Mouse (Mus musculus) testis, postnatal 10 days (tissue): ENCODE data around the gene Hepacam.

Experiments used
- DNase-seq: peaks from one replicate; pipeline ENCODE4 v3.0.0; 2021; ENCODE audit warnings: low spot score

The Hepacam gene

DNA sequence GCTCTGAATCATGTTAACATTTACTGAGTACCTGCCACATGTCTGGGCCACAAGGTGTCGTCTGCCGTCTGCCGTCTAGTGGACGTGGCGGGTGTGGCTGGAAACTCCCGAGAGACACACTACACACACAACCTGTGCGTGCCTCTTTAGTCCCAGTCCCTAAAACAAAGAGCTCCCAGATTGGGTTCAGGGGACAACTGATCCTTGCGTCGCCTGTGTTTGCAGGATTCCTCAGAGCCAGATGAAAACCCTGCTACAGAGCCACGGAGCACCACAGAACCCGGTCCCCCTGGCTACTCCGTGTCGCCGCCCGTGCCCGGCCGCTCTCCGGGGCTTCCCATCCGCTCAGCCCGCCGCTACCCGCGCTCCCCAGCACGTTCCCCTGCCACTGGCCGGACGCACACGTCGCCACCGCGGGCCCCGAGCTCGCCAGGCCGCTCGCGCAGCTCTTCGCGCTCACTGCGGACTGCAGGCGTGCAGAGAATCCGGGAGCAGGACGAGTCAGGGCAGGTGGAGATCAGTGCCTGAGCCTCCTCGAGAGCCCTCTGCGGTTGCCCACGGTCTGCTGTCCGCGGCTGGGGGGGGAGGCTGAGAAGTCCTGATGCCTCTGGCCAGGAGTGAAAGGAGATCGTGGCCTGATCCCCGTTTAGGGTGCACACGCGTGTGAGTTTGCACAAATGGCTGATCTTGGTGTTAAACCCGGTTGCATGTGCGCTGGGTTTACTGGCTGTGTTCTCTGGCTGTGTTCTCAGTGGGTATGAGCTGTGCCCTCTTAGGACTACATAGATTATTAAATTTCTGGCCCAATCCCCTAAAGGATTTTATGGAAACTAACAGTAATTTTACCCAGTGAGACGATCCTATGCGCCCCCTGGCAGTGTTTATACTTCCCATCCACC is 17.4 kb downstream of the Hepacam start:
- peak; percentile 63 for DNase-seq

DNA sequence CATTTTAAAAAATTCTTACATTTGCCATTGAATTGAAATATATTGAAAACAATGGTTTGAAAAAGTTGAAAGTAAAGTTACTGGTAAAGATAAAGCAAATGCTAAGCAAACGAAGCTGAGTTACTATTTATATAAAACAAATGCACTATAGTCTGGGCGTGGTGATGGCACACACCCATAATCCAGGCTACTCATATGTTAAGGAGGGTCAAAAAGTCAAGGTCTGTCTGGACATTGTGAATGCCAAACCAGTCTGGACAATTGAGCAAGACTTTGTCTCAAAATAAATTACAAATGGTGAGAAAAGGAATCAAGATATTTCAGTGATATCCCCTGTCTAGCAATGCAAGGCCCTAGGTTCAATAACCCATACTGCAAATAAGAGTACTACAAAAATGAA is 23.7 kb downstream of the Hepacam start:
- DNase-seq = no peak

DNA sequence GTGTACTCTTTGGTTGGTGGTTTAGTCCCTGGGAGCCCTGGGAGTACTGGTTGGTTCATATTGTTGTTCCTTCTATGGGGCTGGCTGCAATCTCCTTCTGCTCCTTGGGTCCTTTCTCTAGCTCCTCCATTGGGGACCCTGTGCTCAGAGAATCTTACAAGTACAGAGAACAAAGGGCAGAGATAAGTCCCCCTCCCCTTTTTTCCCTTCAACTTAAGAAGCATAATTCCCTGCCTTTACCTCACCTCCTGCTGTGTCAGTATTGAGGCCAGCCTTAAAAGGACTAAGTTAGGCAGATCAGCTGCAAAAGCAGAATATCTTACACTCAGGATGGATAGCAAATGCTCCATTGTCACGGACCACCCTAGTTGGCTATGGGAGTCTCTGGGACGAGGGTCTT is 24.9 kb downstream of the Hepacam start:
- no peak for DNase-seq

DNA sequence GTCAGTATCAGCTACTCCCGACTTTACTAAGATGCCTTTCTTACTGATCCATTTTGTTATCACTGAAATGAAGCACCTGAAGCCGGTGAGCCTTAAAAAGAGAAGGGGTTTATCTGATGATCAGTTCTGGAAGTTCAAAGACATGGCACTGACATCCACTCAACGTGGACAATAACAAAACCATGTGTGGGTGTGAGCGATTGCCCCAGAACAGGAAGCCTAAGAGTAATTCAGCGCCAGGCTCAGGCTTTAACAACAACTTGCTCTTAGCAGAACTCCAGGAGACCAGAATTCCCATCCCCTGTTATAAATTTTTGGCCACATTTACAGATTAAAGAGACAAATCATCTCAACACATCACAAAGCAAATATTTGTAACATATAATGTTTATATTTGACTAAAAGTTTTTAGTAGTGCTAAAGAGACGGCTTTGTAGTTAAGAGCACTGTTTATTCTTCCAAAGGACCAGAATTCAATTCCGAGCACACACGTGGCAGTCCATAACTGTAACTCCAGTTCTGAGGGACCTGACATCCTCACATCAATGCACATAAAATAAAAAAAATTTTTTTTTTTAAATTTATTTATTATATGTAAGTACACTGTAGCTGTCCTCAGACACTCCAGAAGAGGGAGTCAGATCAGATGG is 26.5 kb downstream of the Hepacam start:
- DNase-seq = no peak

DNA sequence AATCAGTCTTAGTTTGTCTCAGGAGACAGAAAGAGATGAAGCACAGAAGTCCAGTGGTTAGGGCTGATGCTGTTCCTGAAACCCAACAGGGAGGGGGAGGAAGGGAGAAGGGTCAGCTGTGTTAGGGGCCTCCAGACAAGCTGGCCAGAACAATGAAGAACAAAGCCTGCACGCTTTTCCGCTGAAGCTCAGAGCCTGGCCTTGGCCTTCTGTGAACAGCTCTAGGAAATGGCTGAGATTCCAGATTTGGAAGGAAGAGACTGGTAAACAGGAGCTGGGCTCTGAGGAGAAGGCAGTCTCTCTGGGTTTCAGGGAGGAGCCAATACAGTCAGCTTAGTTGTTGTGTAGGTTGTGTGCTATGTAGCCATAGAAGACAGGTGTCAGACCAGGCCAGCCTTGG is 33.4 kb downstream of the Hepacam start:
- DNase-seq = no peak

DNA sequence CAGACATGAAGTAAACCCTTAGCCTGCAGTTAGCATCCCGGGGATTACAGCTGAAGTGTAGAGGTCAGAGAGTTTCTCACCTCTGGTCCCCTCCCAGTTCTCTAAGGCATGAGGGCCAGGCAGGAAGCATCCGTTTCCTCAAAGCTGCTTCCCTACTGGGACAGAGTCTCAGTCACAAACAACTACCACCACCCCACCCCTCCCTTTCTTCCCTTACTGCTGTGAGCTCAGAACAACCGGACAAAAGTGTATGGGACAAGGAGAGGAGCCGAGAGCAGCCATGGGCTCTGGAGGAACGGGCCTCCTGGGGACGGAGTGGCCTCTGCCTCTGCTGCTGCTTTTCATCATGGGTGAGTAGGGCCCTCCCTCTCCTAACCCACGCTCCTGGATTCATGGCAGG is 34.7 kb downstream of the Hepacam start, which contains the start of gene Robo4:
Gene Robo4, plus strand, starts transcription at position 96 of the 400 bp plus-strand sequence.
- no peak for DNase-seq

DNA sequence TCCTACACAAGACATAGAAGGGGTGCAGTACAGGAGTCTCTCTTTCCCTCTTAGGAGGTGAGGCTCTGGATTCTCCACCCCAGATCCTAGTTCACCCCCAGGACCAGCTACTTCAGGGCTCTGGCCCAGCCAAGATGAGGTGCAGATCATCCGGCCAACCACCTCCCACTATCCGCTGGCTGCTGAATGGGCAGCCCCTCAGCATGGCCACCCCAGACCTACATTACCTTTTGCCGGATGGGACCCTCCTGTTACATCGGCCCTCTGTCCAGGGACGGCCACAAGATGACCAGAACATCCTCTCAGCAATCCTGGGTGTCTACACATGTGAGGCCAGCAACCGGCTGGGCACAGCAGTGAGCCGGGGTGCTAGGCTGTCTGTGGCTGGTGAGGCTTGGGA is 35.4 kb downstream of the Hepacam start:
- no peak for DNase-seq

DNA sequence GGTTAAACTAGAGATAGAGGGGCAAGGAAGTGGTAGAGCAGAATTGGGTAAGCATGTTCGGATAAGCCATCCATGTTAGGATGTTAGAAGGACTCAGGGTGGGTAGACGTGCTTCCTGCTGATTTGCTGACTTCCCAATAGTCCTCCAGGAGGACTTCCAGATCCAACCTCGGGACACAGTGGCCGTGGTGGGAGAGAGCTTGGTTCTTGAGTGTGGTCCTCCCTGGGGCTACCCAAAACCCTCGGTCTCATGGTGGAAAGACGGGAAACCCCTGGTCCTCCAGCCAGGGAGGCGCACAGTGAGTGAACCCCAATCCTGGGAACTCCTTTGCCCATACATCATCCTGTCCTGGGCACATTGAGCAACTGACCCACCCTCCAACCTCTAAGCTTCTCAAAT is 35.9 kb downstream of the Hepacam start:
- DNase-seq = no peak

DNA sequence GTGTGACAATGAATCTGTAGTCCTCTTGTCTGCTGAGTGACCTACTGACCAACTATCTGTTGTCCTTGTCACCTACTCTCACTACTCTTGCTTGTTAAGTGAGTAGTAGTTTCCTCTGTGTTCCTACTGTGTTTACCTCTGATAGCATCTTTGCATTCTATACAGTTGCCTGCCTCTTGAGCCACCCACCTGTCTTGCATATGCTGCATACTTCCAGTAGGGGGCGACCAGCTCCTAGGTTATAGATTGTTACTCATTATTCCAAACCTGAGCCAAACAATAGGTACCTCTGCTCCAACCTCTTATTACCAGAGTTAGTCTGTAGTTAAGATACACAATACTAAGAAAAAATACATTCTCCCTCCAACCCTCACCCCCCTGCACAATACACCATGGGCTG is 39.2 kb downstream of the Hepacam start:
- DNase-seq = no peak

DNA sequence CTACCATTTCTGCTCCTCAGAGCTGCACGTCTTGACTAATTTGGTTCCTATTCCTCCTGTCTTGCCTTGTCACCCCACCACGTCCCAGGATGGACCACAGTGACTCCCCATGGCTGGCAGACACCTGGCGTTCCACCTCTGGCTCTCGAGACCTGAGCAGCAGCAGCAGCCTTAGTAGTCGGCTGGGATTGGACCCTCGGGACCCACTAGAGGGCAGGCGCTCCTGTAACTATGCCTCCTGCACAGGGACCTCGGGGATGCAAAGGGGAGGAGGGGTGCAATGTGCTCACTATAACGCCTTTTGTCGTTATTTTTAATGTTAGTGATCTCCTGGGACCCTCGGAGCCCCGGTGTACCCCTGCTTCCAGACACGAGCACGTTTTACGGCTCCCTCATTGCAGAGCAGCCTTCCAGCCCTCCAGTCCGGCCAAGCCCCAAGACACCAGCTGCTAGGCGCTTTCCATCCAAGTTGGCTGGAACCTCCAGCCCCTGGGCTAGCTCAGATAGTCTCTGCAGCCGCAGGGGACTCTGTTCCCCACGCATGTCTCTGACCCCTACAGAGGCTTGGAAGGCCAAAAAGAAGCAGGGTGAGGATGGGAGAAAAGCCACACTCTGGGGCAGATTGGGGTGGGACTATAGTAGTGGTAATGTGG is 40.8 kb downstream of the Hepacam start:
- DNase-seq = no peak

DNA sequence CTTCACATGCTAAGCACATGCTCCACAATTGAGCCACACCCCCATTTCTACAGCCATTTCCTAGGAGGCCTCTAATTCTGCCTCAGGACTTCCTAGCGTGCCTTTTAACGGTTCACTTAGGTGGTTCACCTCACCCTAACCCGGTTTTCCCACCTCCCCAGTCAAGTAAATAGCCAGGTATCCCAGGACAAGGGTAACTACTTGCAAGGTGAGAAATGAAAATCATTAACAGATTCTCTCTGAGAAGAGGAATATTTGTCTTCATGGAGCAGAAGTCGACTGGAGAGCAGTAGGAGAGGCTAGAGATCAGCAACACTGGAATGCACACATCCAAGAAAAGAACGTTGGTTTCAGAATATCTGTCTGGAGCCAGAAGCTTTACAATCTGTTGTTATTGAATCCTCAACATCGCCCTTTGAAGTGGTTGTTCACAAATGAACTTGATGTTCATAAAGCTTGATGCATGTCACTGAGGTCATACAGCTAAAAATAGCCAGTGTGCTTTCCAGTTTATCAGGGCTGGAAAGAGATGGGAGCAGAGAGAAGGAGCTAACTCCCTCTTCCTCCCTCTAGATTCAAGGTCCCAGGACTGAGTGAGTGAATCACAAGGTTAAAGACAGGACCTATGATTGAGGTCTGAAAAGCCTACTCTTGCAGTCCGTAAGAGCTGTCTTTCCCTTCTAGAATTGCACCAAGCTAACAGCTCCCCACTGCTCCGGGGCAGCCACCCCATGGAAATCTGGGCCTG is 42.7 kb downstream of the Hepacam start:
- no peak for DNase-seq

DNA sequence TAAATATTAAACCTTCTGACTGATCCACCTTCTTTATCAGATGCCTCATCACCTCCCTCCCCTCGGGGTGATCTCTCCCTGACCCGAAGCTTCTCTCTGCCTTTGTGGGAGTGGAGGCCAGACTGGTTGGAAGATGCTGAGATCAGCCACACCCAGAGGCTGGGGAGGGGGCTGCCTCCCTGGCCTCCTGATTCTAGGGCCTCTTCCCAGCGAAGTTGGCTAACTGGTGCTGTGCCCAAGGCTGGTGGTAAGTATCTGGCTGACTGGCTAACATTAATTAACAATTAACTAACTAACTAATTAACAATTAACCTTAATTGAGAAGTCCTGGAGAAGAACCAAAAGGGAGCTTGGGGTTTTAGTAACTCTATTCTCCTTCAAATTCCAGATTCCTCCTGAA is 45.8 kb downstream of the Hepacam start:
- DNase-seq = no peak

DNA sequence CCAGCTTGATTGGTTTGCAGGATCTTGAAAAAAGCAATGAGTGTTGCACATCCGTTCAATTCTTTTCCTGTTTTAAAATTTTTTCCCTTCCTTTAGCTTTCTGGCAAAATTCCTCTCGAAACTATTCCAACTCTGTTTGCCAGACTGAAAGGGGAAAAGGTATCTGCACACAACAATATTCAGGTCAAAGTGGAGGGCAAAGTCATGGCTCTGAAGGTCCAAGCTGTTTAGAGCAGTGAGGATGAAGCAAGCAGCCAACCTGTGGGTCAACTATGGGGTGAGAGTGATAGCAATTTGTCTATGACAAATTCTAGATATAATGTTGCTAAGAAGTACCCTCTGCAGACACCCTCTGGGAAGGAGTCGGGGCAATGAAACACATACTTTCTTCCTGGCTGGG is 47.5 kb downstream of the Hepacam start:
- no peak for DNase-seq

DNA sequence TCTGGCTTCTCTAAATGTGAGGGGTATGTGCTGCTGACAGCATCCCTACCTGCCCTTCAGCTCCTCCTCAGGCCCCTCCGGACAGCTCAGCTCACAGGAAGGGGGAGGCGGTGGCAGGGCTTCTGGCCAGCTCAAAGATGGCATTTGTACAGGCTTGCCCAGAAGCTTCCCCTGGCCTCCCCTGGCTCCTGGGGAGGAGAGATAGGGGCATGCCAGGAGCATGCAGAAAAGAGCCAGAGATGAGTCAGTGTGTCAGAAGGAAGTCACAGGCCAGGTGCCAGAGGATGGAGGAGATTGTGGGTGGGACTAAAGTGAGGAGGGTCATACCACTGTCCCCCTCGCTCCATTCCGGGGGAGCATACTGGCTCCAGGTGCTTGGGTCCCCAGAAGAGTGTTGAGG is 51.6 kb downstream of the Hepacam start:
- no peak for DNase-seq

DNA sequence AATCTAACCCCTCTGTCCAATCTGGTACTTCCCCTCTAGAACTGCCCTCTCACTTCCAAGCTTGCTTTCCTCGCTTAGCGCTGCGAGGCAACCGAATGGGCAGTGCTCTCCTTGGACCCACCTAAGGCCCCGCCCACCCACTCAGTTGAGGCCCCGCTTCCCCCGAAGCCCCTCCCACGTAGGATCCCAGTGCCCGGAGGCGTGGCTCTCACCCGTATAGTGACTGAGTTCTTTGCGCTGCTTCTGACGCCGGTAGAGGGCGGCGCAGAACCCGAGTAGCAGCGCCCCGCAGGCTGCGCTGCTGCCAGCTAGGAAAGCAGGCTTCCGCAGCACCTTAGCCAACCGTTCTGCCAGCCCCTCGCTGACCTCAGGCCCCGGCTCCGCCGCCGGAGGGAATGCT is 53.5 kb downstream of the Hepacam start:
- peak; percentile 91 for DNase-seq

DNA sequence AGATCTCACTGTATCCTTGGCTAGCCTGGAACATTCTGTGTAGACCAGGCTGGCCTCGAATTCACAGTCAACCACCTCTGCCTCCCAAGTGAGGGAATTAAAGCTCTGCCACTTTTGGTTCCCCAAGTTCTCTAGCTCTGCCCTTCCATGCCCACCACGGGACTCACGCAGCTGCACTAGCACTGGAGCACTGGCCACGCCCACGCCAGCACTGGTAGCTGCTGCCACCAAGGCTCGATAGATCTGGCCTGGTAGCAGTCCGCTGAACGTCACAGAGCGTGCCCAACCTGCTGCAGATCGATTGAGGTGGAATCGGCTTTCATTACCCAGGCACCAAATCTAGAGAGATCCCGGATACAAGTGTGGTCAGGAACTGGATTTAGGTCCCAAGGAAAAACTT is 54.1 kb downstream of the Hepacam start:
- DNase-seq = peak; percentile 66

DNA sequence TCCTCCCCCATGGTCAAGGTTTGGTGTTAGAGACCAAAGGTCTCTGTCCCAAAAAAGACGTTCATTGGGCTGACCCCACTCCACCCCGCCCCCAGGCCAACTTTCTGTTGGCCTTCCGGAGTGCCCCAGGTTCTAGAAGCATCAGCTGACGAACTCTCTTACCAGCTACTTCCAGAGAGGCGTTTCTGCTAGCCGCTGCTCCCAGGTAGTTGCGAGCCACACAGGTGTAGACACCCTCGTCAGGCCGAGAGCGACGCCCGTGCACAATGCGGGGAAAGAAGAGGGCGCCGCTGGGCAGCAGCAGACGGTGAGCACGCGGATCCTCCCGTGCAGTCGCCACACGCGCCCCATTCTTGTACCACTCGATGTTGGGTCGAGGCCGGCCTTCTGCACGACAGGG is 62.2 kb downstream of the Hepacam start:
- peak; percentile 42 for DNase-seq

DNA sequence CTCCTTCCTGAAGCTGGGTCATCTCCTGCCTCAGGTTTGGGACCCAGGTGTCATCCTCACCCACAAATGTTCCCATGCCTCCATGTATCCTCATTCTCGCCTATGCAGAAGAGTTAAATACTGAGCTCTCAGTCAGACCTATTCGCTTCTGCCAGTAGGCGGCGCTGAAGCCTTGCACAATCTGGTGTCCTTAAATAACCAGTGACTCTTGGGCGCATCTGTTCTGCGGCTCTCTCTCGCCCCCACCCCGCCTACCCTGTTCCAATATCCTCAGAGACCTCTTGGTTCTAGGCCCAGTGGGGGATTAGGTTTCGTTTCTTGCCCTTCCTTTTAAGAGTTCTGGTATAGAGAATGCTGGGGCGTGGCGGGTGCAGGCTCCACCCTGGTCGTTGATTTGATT is 63.4 kb downstream of the Hepacam start:
- peak; percentile 94 for DNase-seq

DNA sequence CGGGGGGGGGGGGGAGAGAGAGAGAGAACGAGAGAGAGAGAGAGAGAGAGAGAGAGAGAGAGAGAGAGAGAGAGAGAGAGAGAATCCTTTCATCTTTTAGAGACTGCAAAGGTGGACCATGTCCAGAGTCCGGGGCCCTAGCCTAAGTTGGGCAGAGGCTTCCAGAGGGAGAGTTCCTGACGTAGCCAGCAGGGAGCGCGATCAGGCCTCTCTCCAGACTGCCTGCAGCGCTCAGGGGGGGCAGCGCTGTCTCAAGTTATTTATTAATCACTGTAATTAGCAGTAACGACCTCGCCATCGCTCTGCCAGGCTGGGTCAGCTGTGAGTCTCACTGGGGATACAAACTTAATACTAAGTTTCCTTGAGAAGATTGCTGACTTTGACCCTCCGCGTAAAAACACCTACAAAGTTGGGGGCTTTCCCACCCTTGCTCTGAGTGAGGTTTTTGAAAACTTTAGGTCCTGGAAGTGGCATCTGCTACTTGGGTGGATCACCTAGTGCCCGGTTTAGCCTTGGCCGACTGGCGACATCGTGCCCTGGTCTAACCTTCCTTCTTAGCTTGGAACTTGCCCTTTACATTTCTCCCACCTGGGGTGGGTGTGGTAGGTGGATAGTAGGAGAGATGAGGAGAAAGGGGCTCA is 65.0 kb downstream of the Hepacam start:
- DNase-seq = peak; percentile 82

DNA sequence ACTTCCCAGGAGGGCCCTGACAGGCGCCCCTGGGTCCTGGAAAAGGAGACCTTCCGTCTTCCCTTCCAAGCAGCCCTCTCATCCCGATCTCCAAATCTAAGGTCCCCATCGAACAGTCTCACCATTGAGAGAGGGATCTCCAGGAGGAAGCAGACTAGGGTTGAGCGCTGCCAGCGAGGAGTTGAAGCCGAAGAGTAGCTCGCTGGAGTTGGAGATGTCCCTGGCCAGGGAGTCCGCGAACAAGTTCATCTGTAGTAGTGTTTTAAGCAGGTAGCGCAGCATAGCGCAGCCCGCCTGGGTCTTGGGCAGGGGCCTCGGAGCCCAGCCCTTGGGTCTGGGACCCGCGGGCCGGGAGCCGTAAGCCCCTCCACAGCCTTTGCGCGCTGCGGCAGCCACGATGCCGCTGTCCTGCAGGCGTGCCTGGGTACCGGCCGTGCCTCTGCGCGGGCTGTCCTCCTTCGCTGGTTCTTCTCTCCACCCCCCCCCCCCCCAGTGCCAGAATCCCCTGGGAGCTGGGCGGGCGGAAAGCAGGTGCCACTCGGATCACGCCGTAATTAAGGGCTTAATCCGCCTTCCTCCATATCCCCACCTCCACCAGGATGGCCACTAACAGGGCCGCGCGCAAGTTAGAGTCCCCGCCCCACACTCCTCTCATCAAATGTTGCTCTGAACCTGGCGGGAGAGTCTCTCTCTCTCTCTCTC is 65.7 kb downstream of the Hepacam start, which contains the start of gene Robo3:
Gene Robo3, minus strand, starts transcription at position 527 of the 702 bp plus-strand sequence.
- peak; percentile 44 for DNase-seq
